Mouse (Mus musculus): Measurements from ENCODE around the gene Smchd1. TPM values are rescaled to one million over a fixed set of nuclear protein-coding genes. Genes with fewer than 3 reads are reported as not detected.

Smchd1 gene
- 57.1 and 58.3 TPM in 2 replicates for polyA plus RNA-seq (2015; fragmentation: Nextera tagmentation; extraction: Ambion mirVana)

DNA sequence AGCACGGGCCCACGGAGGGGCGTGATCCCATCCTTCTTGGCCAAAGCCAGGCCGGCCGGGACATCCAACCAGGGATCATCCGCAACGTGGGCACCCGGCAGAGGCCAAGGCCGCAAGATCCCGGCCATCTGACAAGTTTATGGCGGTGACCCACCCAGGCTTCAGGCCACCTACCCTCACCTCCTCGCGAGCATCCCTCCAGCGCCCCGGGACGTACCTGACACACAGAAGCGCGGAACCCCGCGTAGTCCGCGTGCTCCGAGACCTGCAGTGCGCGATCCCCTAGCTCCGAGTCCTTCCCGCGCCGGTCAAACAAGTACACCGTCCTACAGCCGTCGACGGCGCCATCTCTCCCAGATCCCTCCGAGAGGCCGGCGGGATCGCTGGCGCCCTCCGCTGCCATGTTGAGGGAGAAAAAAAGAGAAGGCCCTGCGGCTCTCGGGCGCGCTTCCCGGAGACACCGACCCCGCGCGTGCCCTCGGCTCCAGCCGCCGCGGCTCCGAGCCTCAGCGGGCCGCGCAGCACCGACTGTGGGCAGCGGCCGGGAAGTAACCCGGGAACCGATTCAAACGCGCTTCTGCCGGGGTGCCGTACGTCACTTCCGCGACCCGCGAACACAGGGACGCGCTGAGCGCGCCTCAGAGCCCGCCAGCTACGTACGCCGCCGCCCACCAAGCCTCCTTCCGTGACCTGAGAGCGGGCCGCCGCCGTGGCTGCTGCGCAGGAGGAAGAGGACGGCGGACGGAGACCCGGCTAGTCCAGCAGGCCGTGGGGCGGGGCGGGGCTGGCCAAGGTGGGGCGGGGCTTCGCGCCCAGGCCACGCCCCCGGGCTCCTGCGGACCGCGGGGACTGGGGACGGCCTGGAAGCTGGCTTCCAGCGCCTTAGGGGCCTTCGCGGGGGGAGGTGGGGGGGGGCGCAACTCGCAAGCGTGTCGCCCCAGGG is at the start of gene Smchd1:
TSS of gene Smchd1 (minus strand) at position 582 of the 943 bp plus-strand sequence.
- H3K4me1 ChIP-seq: peaks cover 6% of the 10 kb centered on the region
- under 1% methylated on average over 100 of the region's 109 CpGs for WGBS
- peak within 1 kb of the TSS; percentile 76 for H3K4me2 ChIP-seq
- ATAC-seq (ENCODE audit: insufficient read depth, low FRiP score, low read depth): peak; percentile 97
- H3K9me3 ChIP-seq: no peaks in the 10 kb centered on the region
- H3K27ac ChIP-seq: peak within 1 kb of the TSS; percentile 99
- H3K9ac ChIP-seq: peak within 1 kb of the TSS; percentile 87
- H3K27me3 ChIP-seq (replicated peaks): no peaks in the 10 kb centered on the region
- H3K36me3 ChIP-seq: no peaks in the 10 kb centered on the region
- H3K4me3 ChIP-seq (replicated peaks): peak within 1 kb of the TSS; percentile 84

DNA sequence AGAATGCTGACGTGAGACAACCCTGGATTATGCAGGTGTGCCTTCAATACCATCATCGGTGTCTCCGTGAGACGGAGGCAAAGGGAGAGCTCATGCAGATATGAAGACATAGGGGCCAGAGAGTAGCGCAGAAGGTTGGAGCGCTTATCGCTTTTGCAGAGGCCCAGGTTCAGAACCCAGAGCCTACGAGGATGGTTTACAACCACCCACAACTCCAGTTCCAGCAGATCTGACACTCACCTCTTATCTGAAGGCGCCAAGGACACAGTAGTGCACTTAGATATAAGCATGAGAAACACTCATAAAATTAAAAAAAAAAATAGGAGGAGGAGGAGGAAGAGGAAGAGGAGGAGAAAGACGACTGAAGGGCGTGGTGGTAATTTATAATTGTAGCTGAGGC is 35.2 kb upstream of the Smchd1 start:
- peaks cover 32% of the 10 kb centered on the region for H3K36me3 ChIP-seq
- H3K9me3 ChIP-seq: no peaks in the 10 kb centered on the region
- H3K9ac ChIP-seq: no peak overlapping the region
- H3K4me3 ChIP-seq (replicated peaks): no peak overlapping the region
- no peak overlapping the region for H3K4me2 ChIP-seq
- no peak overlapping the region for H3K27ac ChIP-seq
- no peaks in the 10 kb centered on the region for H3K4me1 ChIP-seq
- WGBS: 92% methylated on average over 11 of the region's 11 CpGs
- no peak for ATAC-seq (ENCODE audit: insufficient read depth, low FRiP score, low read depth)
- H3K27me3 ChIP-seq (replicated peaks): no peaks in the 10 kb centered on the region

- Histone ChIP-seq H3K9ac (no peak overlapping the region), H3K4me3 (replicated peaks) (no peak overlapping the region), H3K4me2 (no peak overlapping the region), H3K27me3 (replicated peaks) (no peaks in the 10 kb centered on the region), H3K27ac (no peak overlapping the region), H3K9me3 (no peaks in the 10 kb centered on the region), H3K36me3 (peaks cover 38% of the 10 kb centered on the region), H3K4me1 (no peaks in the 10 kb centered on the region)
- WGBS: 89% methylated on average over 8 of the region's 8 CpGs
- ATAC-seq (ENCODE audit: insufficient read depth, low FRiP score, low read depth): no peak
Observed at GRCm38 (mm10) chr17:71506832-71507231, 31.7 kb upstream of the Smchd1 start.

DNA sequence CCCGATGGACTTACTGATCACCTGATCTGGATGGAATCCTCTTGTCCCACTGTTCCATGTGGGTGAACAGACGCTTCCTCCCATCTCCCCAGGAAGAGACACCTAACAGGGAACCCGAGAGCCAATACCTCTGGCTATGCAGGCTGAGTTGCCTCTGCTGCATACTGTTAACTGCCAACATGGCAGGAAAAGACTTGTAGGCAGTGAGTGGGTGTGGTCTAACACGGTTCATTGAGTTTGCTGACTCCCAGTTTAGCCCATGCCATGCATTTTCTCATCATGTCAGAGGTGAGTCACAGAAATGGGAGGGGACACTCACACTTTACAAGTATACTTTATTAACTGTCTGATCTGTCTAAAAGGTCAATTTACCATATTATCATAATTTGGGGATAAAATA is 20.6 kb upstream of the Smchd1 start:
- ATAC-seq (ENCODE audit: insufficient read depth, low FRiP score, low read depth): no peak
- H3K4me2 ChIP-seq: no peak overlapping the region
- H3K4me1 ChIP-seq: no peaks in the 10 kb centered on the region
- H3K9ac ChIP-seq: no peak overlapping the region
- no peaks in the 10 kb centered on the region for H3K27me3 ChIP-seq (replicated peaks)
- 92% methylated on average over 4 of the region's 4 CpGs for WGBS
- H3K4me3 ChIP-seq (replicated peaks): no peak overlapping the region
- H3K9me3 ChIP-seq: no peaks in the 10 kb centered on the region
- H3K36me3 ChIP-seq: peaks cover 16% of the 10 kb centered on the region
- H3K27ac ChIP-seq: no peak overlapping the region

DNA sequence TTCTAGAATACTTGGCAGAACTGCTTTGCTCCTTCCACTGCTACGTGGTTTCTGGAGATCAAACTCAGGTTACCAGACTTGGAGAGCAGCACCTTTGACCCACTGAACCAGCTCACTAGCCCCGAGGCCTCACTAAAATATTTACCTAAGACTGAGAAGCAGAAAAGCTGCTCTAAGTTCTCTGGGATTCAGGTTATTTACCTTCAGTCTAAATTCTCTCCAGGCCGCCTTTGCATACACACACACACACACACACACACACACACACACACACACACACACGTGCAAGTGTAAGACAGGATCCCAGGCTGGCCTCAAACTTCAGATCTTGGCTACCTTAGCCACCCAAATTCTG is 16.2 kb upstream of the Smchd1 start:
- Histone ChIP-seq H3K4me1 (no peaks in the 10 kb centered on the region), H3K27me3 (replicated peaks) (no peaks in the 10 kb centered on the region), H3K4me3 (replicated peaks) (no peak overlapping the region), H3K9ac (no peak overlapping the region), H3K36me3 (peaks cover 5% of the 10 kb centered on the region; the same call in 1 of the 2 replicates), H3K27ac (peak overlapping the region; percentile 2; the same call in 1 of the 2 replicates), H3K4me2 (no peak overlapping the region), H3K9me3 (no peaks in the 10 kb centered on the region)
- ATAC-seq (ENCODE audit: insufficient read depth, low FRiP score, low read depth): peak; percentile 43; the same call in 1 of the 2 replicates
- 24% methylated on average over 4 of the region's 4 CpGs for WGBS

DNA sequence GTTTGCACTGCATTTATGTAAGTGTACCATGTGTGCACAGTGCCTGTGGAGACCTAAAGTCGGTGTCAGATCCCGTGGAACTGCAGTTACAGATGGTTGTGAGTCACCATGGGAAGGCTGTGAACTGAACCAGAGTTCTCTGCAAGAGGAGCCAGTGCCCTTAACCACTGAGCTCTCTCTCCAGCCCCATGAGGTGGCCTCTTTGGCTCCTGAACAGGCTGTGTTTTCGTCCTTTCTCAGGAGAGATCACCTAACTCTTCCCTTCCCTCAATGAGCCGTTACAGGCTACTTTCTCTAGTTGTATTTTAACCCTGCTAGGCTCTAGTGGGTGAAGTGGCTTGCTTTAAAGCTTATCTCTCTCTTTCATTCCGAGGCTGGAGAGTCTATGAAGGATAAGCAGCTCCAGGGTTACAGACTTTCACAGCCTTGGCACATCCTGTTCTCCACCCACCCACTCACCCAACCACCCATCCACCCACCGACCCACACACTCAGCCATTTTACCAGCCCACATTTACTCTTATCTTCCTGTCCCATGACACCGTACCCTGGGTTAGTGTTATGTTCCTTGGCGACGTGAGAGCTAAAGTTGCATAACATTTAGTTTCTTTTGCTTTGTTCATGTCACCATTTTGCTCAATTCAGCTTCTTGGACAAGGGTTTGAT is 15.7 kb upstream of the Smchd1 start:
- H3K4me2 ChIP-seq: no peak overlapping the region
- 61% methylated on average over 9 of the region's 9 CpGs for WGBS
- H3K9ac ChIP-seq: no peak overlapping the region
- H3K4me1 ChIP-seq: no peaks in the 10 kb centered on the region
- H3K27ac ChIP-seq: peak overlapping the region; percentile 2; the same call in 1 of the 2 replicates
- H3K9me3 ChIP-seq: no peaks in the 10 kb centered on the region
- H3K27me3 ChIP-seq (replicated peaks): no peaks in the 10 kb centered on the region
- ATAC-seq (ENCODE audit: insufficient read depth, low FRiP score, low read depth): peak; percentile 72; the same call in 1 of the 2 replicates
- peaks cover 3% of the 10 kb centered on the region; the same call in 1 of the 2 replicates for H3K36me3 ChIP-seq
- no peak overlapping the region for H3K4me3 ChIP-seq (replicated peaks)

- Histone ChIP-seq H3K4me1 (no peaks in the 10 kb centered on the region), H3K9ac (no peak overlapping the region), H3K4me3 (replicated peaks) (no peak overlapping the region), H3K9me3 (no peaks in the 10 kb centered on the region), H3K27me3 (replicated peaks) (no peaks in the 10 kb centered on the region), H3K36me3 (no peaks in the 10 kb centered on the region; the same call in 1 of the 2 replicates), H3K27ac (no peak overlapping the region), H3K4me2 (no peak overlapping the region)
- no peak for ATAC-seq (ENCODE audit: insufficient read depth, low FRiP score, low read depth)
- 75% methylated on average over 9 of the region's 9 CpGs for WGBS
Observed at GRCm38 (mm10) chr17:71489703-71490461, 14.7 kb upstream of the Smchd1 start.

DNA sequence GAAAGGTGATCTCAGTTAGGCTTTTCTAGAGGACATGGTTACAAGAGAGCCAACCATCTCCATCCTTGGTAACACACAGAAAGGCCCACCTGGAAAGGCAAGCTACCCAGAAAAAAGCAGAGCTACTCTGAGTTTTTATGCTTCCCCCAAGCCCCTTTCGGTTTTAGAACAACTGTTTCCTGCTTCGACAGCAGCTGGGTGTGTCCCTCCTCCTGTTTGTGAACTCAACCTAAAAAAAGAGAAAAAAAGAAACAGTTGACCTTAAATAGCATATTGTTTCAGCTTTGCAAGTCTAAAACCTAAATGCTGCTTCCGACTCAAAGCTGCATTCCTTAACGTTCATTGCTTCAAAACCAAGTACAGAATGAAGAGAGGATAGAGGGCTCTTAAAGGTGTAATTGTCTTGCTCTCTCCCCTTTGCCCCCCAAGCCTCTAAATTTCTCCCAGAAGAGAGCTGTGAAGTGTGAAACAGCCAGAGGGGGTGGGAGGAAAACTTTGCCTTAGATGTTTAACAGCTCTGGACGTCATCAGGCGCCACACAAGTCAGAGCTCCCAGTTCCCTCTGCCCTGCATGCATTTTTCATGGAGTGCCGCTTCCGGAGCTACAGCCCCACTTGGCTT is 11.2 kb upstream of the Smchd1 start:
- H3K27me3 ChIP-seq (replicated peaks): no peaks in the 10 kb centered on the region
- no peak overlapping the region for H3K4me2 ChIP-seq
- H3K9ac ChIP-seq: no peak overlapping the region
- H3K4me3 ChIP-seq (replicated peaks): no peak overlapping the region
- H3K36me3 ChIP-seq: no peaks in the 10 kb centered on the region
- H3K9me3 ChIP-seq: no peaks in the 10 kb centered on the region
- ATAC-seq (ENCODE audit: insufficient read depth, low FRiP score, low read depth): no peak
- no peaks in the 10 kb centered on the region for H3K4me1 ChIP-seq
- WGBS: 29% methylated on average over 8 of the region's 8 CpGs
- H3K27ac ChIP-seq: peak overlapping the region; percentile 52

GRCm38 (mm10) chr17:71485791-71486230 is 10.7 kb upstream of the Smchd1 start:
- Histone ChIP-seq H3K4me1 (no peaks in the 10 kb centered on the region), H3K27me3 (replicated peaks) (no peaks in the 10 kb centered on the region), H3K9me3 (no peaks in the 10 kb centered on the region), H3K27ac (peak overlapping the region; percentile 52), H3K9ac (no peak overlapping the region), H3K4me3 (replicated peaks) (no peak overlapping the region), H3K36me3 (no peaks in the 10 kb centered on the region), H3K4me2 (no peak overlapping the region)
- WGBS: 47% methylated on average over 12 of the region's 12 CpGs
- no peak for ATAC-seq (ENCODE audit: insufficient read depth, low FRiP score, low read depth)

GRCm38 (mm10) chr17:71484711-71485110 is 9.6 kb upstream of the Smchd1 start:
- WGBS: 93% methylated on average over 5 of the region's 5 CpGs
- H3K27ac ChIP-seq: no peak overlapping the region
- no peak overlapping the region for H3K4me3 ChIP-seq (replicated peaks)
- ATAC-seq (ENCODE audit: insufficient read depth, low FRiP score, low read depth): no peak
- no peaks in the 10 kb centered on the region for H3K27me3 ChIP-seq (replicated peaks)
- no peak overlapping the region for H3K9ac ChIP-seq
- no peaks in the 10 kb centered on the region for H3K4me1 ChIP-seq
- no peak overlapping the region for H3K4me2 ChIP-seq
- no peaks in the 10 kb centered on the region for H3K9me3 ChIP-seq
- H3K36me3 ChIP-seq: no peaks in the 10 kb centered on the region

DNA sequence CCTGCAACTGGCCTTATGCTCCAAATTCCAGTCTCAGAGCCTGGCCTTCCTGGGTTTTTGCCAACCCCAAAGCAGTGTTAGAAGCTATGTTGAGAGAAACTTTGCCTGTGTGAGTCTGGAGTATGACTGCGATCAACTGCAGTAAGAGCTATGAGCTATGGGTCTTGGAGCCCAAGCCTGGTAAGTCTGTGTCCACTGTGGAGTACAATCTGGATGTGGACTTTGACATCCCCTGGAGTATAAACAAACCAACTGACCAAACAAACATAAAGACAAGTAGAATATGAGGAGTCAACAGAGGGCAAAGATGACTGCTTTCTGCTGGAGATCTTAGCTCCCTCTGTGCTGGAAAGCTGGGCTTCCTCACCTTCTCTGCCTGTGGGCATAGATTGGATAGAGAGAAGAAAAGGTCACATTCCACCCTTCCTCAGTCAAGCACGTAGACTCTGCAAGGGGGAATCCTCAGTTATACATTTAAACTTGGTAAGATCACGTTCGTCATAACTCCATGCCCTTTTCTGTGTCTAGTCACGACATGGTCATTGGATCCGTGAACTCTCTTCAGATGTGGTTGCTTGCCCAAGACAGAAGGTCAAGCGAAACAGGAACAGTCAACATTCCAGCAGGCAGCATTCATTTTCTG is 8.4 kb upstream of the Smchd1 start:
- ATAC-seq (ENCODE audit: insufficient read depth, low FRiP score, low read depth): no peak
- no peak overlapping the region for H3K9ac ChIP-seq
- no peak overlapping the region for H3K27ac ChIP-seq

More for the DNA sequence above, 8.4 kb upstream of the Smchd1 start:
- H3K4me2 ChIP-seq: no peak overlapping the region
- no peak overlapping the region for H3K4me3 ChIP-seq (replicated peaks)
- H3K27me3 ChIP-seq (replicated peaks): no peaks in the 10 kb centered on the region
- H3K9me3 ChIP-seq: no peaks in the 10 kb centered on the region
- 81% methylated on average over 7 of the region's 7 CpGs for WGBS
- no peaks in the 10 kb centered on the region for H3K4me1 ChIP-seq
- no peaks in the 10 kb centered on the region for H3K36me3 ChIP-seq
